Mouse (Mus musculus): ENCODE measurements around the gene Ggta1. TPM values are rescaled to one million over a fixed set of nuclear protein-coding genes. Genes with fewer than 3 reads are reported as not detected.

Ggta1 gene
- polyA plus RNA-seq, 1 experiment: 3.7 TPM

DNA sequence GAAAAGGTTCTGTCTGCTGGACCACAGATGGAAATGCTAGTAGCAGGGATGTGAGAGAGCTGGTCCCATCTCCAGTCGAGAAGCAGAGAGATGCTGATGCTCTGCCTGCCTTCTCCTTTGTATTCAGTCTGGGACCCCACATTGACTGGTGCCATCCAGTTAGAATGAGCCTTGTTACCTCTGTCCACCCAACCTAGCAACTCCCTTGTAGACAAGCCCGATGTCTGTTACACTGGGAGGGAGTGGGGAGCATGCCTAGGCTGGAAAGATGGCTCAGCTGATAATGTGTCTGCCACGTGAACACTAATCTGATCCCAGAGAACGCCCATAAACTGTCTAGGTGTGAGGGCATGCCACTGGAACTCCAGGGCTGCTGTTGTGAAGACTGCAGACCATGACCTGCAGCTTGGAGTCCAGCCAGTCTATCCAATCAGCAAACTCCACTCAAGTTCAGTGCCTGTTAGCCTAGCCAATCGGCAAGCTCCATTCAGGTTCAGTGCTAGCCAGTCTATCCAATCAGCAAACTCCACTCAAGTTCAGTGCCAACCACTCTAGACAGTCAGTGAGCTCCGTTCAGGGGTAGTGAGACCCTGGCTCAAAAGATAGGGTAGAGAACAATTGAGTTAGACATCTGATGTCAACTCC lies 64.7 kb downstream of the Ggta1 start:
- TF ChIP-seq CTCF (IDR thresholded peaks at IDR 0.05; ENCODE audit: extremely low read depth, insufficient read depth, low read length): no peak
- no peak for TF ChIP-seq POLR2A (IDR thresholded peaks at IDR 0.05; ENCODE audit: extremely low read depth, insufficient read depth, low read length)
- Histone ChIP-seq H3K4me3 (ENCODE audit: insufficient read depth, low read length) (no peak overlapping the region), H3K4me1 (ENCODE audit: control insufficient read depth, insufficient read depth, low read length) (peaks cover 3% of the 10 kb centered on the region), H3K27ac (ENCODE audit: insufficient read depth, low read length) (no peak overlapping the region)

DNA sequence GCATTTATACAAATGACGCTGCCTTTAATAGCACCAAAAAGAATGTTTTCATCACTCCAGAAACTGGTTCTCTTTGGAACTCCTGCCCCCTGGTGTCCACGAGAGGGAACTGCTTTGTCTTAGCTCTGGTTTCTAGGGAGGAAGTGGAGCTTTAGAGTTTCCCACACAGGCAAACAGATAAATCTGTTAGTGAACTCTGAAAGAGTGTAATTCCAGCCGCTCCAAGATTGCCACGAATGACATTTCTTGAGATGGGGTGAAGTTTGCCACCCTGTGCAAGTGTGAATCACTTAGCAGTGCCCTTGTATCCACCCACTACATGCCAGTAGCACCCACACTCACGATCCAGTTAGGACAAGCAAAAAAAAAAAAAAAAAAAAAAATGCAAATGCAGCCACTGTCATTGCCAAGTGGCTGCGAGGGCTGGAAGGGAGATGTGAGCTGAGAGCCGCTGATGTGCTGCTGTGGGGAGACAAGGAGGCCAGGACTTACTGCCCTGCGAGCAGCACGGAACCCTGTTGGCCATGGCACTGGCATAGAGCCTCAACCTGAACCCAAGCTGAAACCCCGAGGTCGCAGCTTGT lies 65.3 kb downstream of the Ggta1 start:
- no peak for TF ChIP-seq POLR2A (IDR thresholded peaks at IDR 0.05; ENCODE audit: extremely low read depth, insufficient read depth, low read length)
- peak; percentile 84 for TF ChIP-seq CTCF (IDR thresholded peaks at IDR 0.05; ENCODE audit: extremely low read depth, insufficient read depth, low read length)
- no peak overlapping the region for H3K27ac ChIP-seq (ENCODE audit: insufficient read depth, low read length)

DNA sequence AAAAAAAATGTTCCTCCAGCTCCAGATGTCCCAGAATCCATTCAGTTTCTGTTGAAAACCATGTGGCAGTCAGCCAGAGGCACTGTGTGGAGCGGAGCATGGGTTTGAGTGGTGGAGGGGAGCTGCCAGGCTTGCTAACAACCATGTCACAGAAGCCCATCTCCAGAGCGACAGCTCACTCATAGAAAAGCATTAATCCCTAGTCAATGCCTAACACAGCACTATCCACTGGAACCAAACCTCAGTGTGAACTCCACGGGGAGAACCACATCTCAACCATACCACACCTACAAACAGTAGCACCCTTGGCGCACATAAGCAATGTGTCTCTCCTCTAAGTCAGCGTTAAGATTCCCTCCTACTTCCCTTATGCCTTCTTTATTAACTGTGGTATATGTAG lies 65.9 kb downstream of the Ggta1 start, which contains the start of gene 4930402F06Rik:
TSS of gene 4930402F06Rik (minus strand) at position 80 of the 400 bp plus-strand sequence.
- H3K4me1 ChIP-seq (ENCODE audit: control insufficient read depth, insufficient read depth, low read length): peaks cover 3% of the 10 kb centered on the region
- no peak within 1 kb of the TSS for H3K27ac ChIP-seq (ENCODE audit: insufficient read depth, low read length)
- H3K4me3 ChIP-seq (ENCODE audit: insufficient read depth, low read length): no peak within 1 kb of the TSS
- TF ChIP-seq POLR2A (IDR thresholded peaks at IDR 0.05; ENCODE audit: extremely low read depth, insufficient read depth, low read length): no peak
- TF ChIP-seq CTCF (IDR thresholded peaks at IDR 0.05; ENCODE audit: extremely low read depth, insufficient read depth, low read length): no peak

More for the DNA sequence above, 65.3 kb downstream of the Ggta1 start:
- peaks cover 3% of the 10 kb centered on the region for H3K4me1 ChIP-seq (ENCODE audit: control insufficient read depth, insufficient read depth, low read length)
- no peak overlapping the region for H3K4me3 ChIP-seq (ENCODE audit: insufficient read depth, low read length)

DNA sequence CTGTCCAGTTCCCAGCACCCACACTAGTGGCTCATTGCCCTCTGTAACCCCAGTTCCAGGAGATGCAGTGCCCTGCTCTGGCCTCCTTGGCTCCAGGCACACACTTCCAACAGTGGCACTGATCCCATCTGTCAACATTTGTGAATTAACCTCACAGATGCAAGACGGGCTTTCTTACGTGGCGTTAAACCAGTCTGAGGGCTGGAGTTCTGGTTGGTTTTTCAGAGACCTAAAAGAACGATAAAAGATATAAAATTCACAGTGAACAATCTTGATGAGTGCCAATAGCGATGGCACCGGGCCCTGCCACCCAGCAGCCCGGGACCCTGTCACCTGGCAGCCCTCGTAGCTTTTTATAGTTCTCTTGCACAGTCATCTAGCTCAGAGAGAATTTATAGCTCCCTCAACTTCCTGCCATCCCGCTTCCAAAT lies 77.6 kb downstream of the Ggta1 start:
- Histone ChIP-seq H3K27ac (ENCODE audit: insufficient read depth, low read length) (no peak overlapping the region), H3K4me1 (ENCODE audit: control insufficient read depth, insufficient read depth, low read length) (no peaks in the 10 kb centered on the region), H3K4me3 (ENCODE audit: insufficient read depth, low read length) (no peak overlapping the region)
- TF ChIP-seq CTCF (IDR thresholded peaks at IDR 0.05; ENCODE audit: extremely low read depth, insufficient read depth, low read length) (no peak), POLR2A (IDR thresholded peaks at IDR 0.05; ENCODE audit: extremely low read depth, insufficient read depth, low read length) (no peak)

DNA sequence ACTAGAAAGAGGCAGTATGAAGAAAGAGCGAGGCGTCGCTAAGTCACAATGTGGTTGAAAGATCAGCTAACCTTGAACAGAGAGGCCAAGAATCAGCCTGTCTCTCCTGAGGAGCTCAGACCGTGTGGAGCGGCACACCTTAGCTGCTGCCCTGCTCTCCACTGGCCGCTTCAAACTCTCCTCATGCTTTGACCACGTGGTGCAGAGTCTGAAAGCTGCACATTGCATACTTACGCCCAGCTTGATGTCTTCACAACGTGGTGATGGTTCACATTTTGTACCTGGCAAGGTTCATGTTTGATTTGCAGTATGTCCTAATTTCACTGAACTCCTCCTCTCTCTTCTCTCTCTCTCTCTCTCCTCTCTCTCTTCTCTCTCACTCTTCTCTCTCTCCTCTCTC lies 83.7 kb downstream of the Ggta1 start:
- no peaks in the 10 kb centered on the region for H3K4me1 ChIP-seq (ENCODE audit: control insufficient read depth, insufficient read depth, low read length)
- H3K27ac ChIP-seq (ENCODE audit: insufficient read depth, low read length): no peak overlapping the region
- TF ChIP-seq CTCF (IDR thresholded peaks at IDR 0.05; ENCODE audit: extremely low read depth, insufficient read depth, low read length): no peak
- TF ChIP-seq POLR2A (IDR thresholded peaks at IDR 0.05; ENCODE audit: extremely low read depth, insufficient read depth, low read length): no peak
- no peak overlapping the region for H3K4me3 ChIP-seq (ENCODE audit: insufficient read depth, low read length)

- no peaks in the 10 kb centered on the region for H3K4me1 ChIP-seq (ENCODE audit: control insufficient read depth, insufficient read depth, low read length)
- no peak for TF ChIP-seq POLR2A (IDR thresholded peaks at IDR 0.05; ENCODE audit: extremely low read depth, insufficient read depth, low read length)
- H3K27ac ChIP-seq (ENCODE audit: insufficient read depth, low read length): no peak overlapping the region
- no peak overlapping the region for H3K4me3 ChIP-seq (ENCODE audit: insufficient read depth, low read length)
Measured at GRCm38 (mm10) chr2:35377600-35377999, 85.4 kb downstream of the Ggta1 start.

DNA sequence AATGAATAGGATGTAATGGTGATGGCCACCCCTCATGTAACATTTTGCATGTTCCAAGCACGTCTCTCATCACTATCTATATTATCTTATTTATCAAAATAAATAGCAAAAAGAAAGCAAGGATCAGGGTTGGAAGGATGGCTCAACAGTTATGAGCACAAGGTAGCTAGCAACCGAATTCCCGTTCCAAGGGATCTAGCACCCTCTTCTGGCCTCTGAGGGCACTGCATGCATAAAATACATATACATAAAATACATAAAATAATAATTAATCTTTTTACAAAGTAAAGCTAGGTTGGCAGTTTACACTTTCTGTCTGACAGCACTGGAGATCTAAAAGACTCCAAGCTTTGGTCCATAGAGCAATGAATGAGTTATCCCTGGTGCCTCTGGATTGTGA lies 90.0 kb downstream of the Ggta1 start:
- no peak overlapping the region for H3K4me3 ChIP-seq (ENCODE audit: insufficient read depth, low read length)
- no peaks in the 10 kb centered on the region for H3K4me1 ChIP-seq (ENCODE audit: control insufficient read depth, insufficient read depth, low read length)
- TF ChIP-seq CTCF (IDR thresholded peaks at IDR 0.05; ENCODE audit: extremely low read depth, insufficient read depth, low read length) (peak; percentile 49), POLR2A (IDR thresholded peaks at IDR 0.05; ENCODE audit: extremely low read depth, insufficient read depth, low read length) (no peak)
- H3K27ac ChIP-seq (ENCODE audit: insufficient read depth, low read length): no peak overlapping the region

GRCm38 (mm10) chr2:35370686-35371085 lies 92.3 kb downstream of the Ggta1 start:
- Histone ChIP-seq H3K27ac (ENCODE audit: insufficient read depth, low read length) (no peak overlapping the region), H3K4me1 (ENCODE audit: control insufficient read depth, insufficient read depth, low read length) (no peaks in the 10 kb centered on the region), H3K4me3 (ENCODE audit: insufficient read depth, low read length) (no peak overlapping the region)
- TF ChIP-seq POLR2A (IDR thresholded peaks at IDR 0.05; ENCODE audit: extremely low read depth, insufficient read depth, low read length) (no peak), CTCF (IDR thresholded peaks at IDR 0.05; ENCODE audit: extremely low read depth, insufficient read depth, low read length) (no peak)

DNA sequence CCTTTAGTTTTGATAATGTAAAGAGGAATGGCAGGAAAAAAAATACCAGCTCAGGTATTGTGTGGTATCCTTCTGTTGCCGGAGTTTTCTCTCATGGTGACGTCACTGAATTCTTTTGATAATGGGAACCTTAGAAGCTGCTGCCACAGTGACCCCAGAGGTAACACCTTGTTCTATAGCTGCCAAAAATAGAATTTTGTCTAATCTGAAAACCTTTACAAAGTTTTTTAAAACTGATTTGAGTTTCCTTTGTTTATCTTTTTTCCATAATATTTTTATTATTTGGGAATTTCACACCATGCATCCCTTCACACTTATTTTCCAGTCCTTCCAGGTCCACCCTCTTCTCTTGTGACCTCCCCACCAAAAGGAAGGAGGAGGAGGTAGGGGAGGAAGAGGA lies 95.4 kb downstream of the Ggta1 start, which contains the start of gene 4930568D16Rik:
TSS of gene 4930568D16Rik (minus strand) at position 101 of the 400 bp plus-strand sequence.
- TF ChIP-seq POLR2A (IDR thresholded peaks at IDR 0.05; ENCODE audit: extremely low read depth, insufficient read depth, low read length) (no peak), CTCF (IDR thresholded peaks at IDR 0.05; ENCODE audit: extremely low read depth, insufficient read depth, low read length) (no peak)
- no peak within 1 kb of the TSS for H3K27ac ChIP-seq (ENCODE audit: insufficient read depth, low read length)
- no peaks in the 10 kb centered on the region for H3K4me1 ChIP-seq (ENCODE audit: control insufficient read depth, insufficient read depth, low read length)
- no peak within 1 kb of the TSS for H3K4me3 ChIP-seq (ENCODE audit: insufficient read depth, low read length)

Other genes starting within 250 kb of the Ggta1 start
- gene Gsn, start 206.9 kb downstream of the Ggta1 start, polyA plus RNA-seq (2012; rRNA removed): 96.0 and 134 TPM in 2 replicates
- gene Stom, start 126.3 kb downstream of the Ggta1 start, polyA plus RNA-seq (2012; rRNA removed): 12.7 and 14.7 TPM in 2 replicates
- not detected in 2 replicates for gene 4930568D16Rik, start 95.5 kb downstream of the Ggta1 start, polyA plus RNA-seq (2012; rRNA removed)
- gene 4930402F06Rik, start 66.1 kb downstream of the Ggta1 start, polyA plus RNA-seq (2012; rRNA removed): not detected in 2 replicates
- gene Dab2ip, start 95.0 kb upstream of the Ggta1 start, polyA plus RNA-seq (2012; rRNA removed): 114 and 120 TPM in 2 replicates